Mouse (Mus musculus): Measurements from ENCODE around the gene Fgf8.

GRCm38 (mm10) chr19:45746153-45747020, 3.7 kb upstream of the Fgf8 start:
- peak; percentile 86; the same call in 1 of the 2 replicates for TF ChIP-seq CTCF (IDR thresholded peaks at IDR 0.05; ENCODE audit: control insufficient read depth, insufficient read depth, insufficient replicate concordance, low read depth, low read length)
- no peak for TF ChIP-seq POLR2A (IDR thresholded peaks at IDR 0.05; ENCODE audit: control insufficient read depth, low read depth, low read length)
